Mouse (Mus musculus): Measurements from ENCODE around the gene Tanc1.

GRCm38 (mm10) chr2:59780240-59780639 is 168.4 kb downstream of the Tanc1 start:
- TF ChIP-seq CTCF (IDR thresholded peaks at IDR 0.05; ENCODE audit: low read depth, low read length) (no peak), GATA1 (IDR thresholded peaks at IDR 0.05; ENCODE audit: borderline replicate concordance, low read length) (no peak), GATA2 (IDR thresholded peaks at IDR 0.05; ENCODE audit: borderline replicate concordance, low read depth, low read length) (no peak)

All from G1E (cell line).